8 mouse cellular contexts compared by ENCODE assay signal in genomic region chr10:7333077-7333747, GRCm38 (mm10).
A peak's percentile ranks its signal among the peaks of the same experiment; 100 is the strongest.
DNase-seq lines count a peak whose midpoint lies in the region; ATAC-seq lines count a peak whose summit lies in the region.

No protein-coding gene starts in this region.

- ATAC-seq in liver, embryonic 12.5 days, result no peak
- peak; percentile 88 for ATAC-seq in intestine, embryonic 14.5 days (replicated peaks; ENCODE audit: low FRiP score, low TSS enrichment, low read depth)
- peak; percentile 97 for ATAC-seq in megakaryocyte-erythroid progenitor cell, adult 5-6 weeks (replicated peaks; ENCODE audit: low FRiP score, low TSS enrichment, poor library complexity, severe bottlenecking)

- no peaks in the 10 kb centered on the region for H3K4me1 ChIP-seq in liver, embryonic 12.5 days
- H3K4me1 ChIP-seq in intestine, embryonic 14.5 days (replicated peaks; ENCODE audit: control insufficient read depth, insufficient read depth, low read length), result no peaks in the 10 kb centered on the region

- peak; percentile 70 for DNase-seq in liver
- DNase-seq in cerebellum, postnatal 4 days (ENCODE audit: low spot score in 2 of 2), result peak; percentile 40 to 76
- peak; percentile 6 to 10 for DNase-seq in gastrocnemius, adult 8-10 months (ENCODE audit: low spot score in 2 of 2)
- DNase-seq in intestine, embryonic 14.5 days (ENCODE audit: low spot score), result peak; percentile 90
- peak; percentile 6 to 22 for DNase-seq in left cerebral cortex, adult 8-10 months (ENCODE audit: low spot score in 2 of 2)
- DNase-seq in skeletal muscle tissue, adult 2 months (ENCODE audit: low read depth, low spot score), result peak; percentile 27

- H3K4me2 ChIP-seq in liver, embryonic 12.5 days, result no peak overlapping the region
- H3K4me2 ChIP-seq in intestine, embryonic 14.5 days (ENCODE audit: low read length), result no peak overlapping the region

- H3K4me3 ChIP-seq in liver, embryonic 12.5 days, result no peak overlapping the region
- no peak overlapping the region for H3K4me3 ChIP-seq in intestine, embryonic 14.5 days (ENCODE audit: low read depth, low read length)

- H3K36me3 ChIP-seq in liver, embryonic 12.5 days, result no peaks in the 10 kb centered on the region
- no peaks in the 10 kb centered on the region for H3K36me3 ChIP-seq in intestine, embryonic 14.5 days (ENCODE audit: control insufficient read depth, insufficient read depth, low read length)

- WGBS in liver, embryonic 12.5 days (ENCODE audit: insufficient replicate concordance), result 39% methylated on average over 11 of the region's 11 CpGs
- WGBS in intestine, embryonic 14.5 days, result 42% methylated on average over 11 of the region's 11 CpGs

- H3K27ac ChIP-seq in liver, embryonic 12.5 days, result no peak overlapping the region
- no peak overlapping the region for H3K27ac ChIP-seq in intestine, embryonic 14.5 days (ENCODE audit: low read depth)

- no peaks in the 10 kb centered on the region for H3K27me3 ChIP-seq in liver, embryonic 12.5 days (replicated peaks)
- H3K27me3 ChIP-seq in intestine, embryonic 14.5 days (replicated peaks; ENCODE audit: control insufficient read depth, insufficient read depth, low read length), result no peaks in the 10 kb centered on the region

- no peak overlapping the region for H3K9ac ChIP-seq in liver, embryonic 12.5 days
- no peak overlapping the region for H3K9ac ChIP-seq in intestine, embryonic 14.5 days (ENCODE audit: low read length)

- no peaks in the 10 kb centered on the region for H3K9me3 ChIP-seq in liver, embryonic 12.5 days (replicated peaks)
- H3K9me3 ChIP-seq in intestine, embryonic 14.5 days (ENCODE audit: control insufficient read depth, low read length), result no peaks in the 10 kb centered on the region

Comparison
In these comparisons a context has a peak if more than half of its experiments do, and no peak if none do; other contexts are left out.
1. DNase-seq: peak in every context shown above with its lines; median percentile 90 in intestine, embryonic 14.5 days; 70 in liver; 58 in cerebellum, postnatal 4 days; 27 in skeletal muscle tissue, adult 2 months; 14 in left cerebral cortex, adult 8-10 months; 8 in gastrocnemius, adult 8-10 months.